Mouse (Mus musculus) forebrain, embryonic 14.5 days (tissue): ENCODE data around the gene Scn3b. TPM values are rescaled to one million over a fixed set of nuclear protein-coding genes. Genes with fewer than 3 reads are reported as not detected.

Experiments used
- ATAC-seq: fragments of 200-750 bp; cut with Nextera tagmentation; 2 replicates; pipeline ENCODE4 v1.8.0; 2017; ENCODE audit warnings: mild to moderate bottlenecking, moderate library complexity
- DNase-seq: peaks from one replicate; pipeline ENCODE4 v3.0.0-alpha.2; 2015; ENCODE audit warnings: low spot score
- H3K27ac ChIP-seq: fragments of 300-500 bp; sonication (generic); 2 replicates; pipeline ENCODE4 v1.5.1; 2014; ENCODE audit warnings: low read depth, mild to moderate bottlenecking, control low read depth, low read length, moderate library complexity
- H3K27me3 ChIP-seq: fragments of 300-500 bp; sonication (generic); replicated peaks from 2 replicates; pipeline ENCODE4 v1.6.1; 2014; ENCODE audit warnings: low read length, control low read depth, mixed read lengths; ENCODE audit not compliant: control insufficient read depth, insufficient read depth
- H3K36me3 ChIP-seq: fragments of 300-500 bp; sonication (generic); 2 replicates; pipeline ENCODE4 v1.6.1; 2014; ENCODE audit warnings: low read length, control low read depth; ENCODE audit not compliant: control insufficient read depth, insufficient read depth
- H3K4me1 ChIP-seq: fragments of 300-500 bp; sonication (generic); 2 replicates; pipeline ENCODE4 v1.6.1; 2014; ENCODE audit warnings: antibody characterized with exemption, low read length, control low read depth; ENCODE audit not compliant: control insufficient read depth, insufficient read depth
- H3K4me2 ChIP-seq: fragments of 300-500 bp; sonication (generic); 2 replicates; pipeline ENCODE4 v1.6.1; 2014; ENCODE audit warnings: mild to moderate bottlenecking, control low read depth, low read length
- H3K4me3 ChIP-seq: fragments of 300-500 bp; sonication (generic); 2 replicates; pipeline ENCODE4 v1.5.1; 2014; ENCODE audit warnings: low read depth, low read length, control low read depth
- H3K9ac ChIP-seq: fragments of 300-500 bp; sonication (generic); 2 replicates; pipeline ENCODE4 v1.6.1; 2014; ENCODE audit warnings: mild to moderate bottlenecking, low read length, control low read depth, moderate library complexity
- H3K9me3 ChIP-seq: fragments of 300-500 bp; sonication (generic); replicated peaks from 2 replicates; pipeline ENCODE4 v1.6.1; 2016; ENCODE audit warnings: low read length, control low read depth, mixed read lengths; ENCODE audit not compliant: control insufficient read depth
- WGBS: fragments of 180-500 bp; shearing (Covaris S2); extraction: QIAGEN DNeasy Blood & Tissue Kit; methylation state at CpG from one replicate; pipeline ENCODE4 v1.1.7; 2014; 5-methylcytosine and 5-hydroxymethylcytosine counted together
- polyA plus RNA-seq: library from polyadenylated mRNA; unstranded; fragments of >200 nt; fragmentation: Nextera tagmentation; extraction: Ambion mirVana; gene quantifications from 2 replicates; pipeline ENCODE4 v1.2.1, GENCODE M21; 2014

Gene Scn3b
- polyA plus RNA-seq, 1 experiment from 2014 or later = 88.6 TPM

DNA sequence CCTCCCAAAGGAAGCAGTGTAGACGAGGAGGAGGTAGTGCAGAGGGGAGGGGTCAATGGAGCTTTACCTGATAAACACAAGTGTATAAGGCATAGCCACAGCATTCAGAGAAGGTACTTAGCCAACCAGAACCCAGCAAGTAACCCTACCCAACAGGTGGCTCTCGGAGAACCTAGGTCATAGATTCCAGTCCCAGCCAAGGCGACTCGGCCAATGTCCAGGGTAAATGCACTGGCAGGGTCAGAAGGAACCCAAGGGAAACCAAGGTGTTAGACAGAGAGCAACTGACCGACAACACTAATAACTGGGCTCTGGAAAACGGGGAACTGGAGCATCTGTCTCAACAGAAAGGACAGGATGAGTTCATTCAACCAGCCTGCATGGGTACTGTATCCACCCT is 55.8 kb downstream of the Scn3b start:
- DNase-seq = no peak
- Histone ChIP-seq H3K27ac (no peak overlapping the region), H3K27me3 (no peaks in the 10 kb centered on the region), H3K4me3 (no peak overlapping the region), H3K9me3 (no peaks in the 10 kb centered on the region), H3K4me1 (no peaks in the 10 kb centered on the region), H3K9ac (no peak overlapping the region), H3K4me2 (no peak overlapping the region), H3K36me3 (0 out of 2 replicates have a peak, but pooled peaks cover 10% of the 10 kb centered on the region)
- no peak for ATAC-seq
- WGBS = 91% methylated on average over 6 of the region's 6 CpGs

DNA sequence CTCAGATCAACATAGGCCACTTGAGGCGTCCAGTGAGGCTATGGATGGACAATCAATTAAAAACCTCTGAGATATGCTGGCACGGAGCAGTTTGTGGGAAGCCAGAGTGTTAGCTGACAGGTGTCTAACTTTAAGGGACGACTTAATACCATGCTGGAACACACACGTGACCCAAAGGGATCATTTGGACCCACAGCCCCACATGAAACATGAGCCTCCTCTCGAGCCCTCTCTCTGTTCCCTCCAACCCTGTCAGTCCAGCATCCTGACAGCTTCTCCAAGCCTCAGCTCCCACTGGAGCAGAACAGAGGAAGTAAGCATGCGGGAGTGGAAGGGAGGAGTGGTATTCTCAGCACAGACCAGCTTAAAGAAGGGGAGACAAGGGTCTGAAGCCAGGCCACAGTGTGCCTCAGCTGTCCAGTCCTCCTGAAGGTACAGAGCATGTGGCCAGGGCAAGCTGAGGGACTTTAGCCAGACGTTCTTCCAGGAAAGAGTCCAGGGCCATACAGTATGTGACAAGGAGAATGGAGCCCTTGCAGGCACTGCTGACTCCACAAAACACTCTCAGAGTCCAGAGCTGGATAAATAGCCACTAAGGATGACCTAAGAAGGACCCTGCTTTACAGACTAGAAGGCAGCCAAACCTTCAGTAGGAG is 57.4 kb downstream of the Scn3b start:
- Histone ChIP-seq H3K4me1 (no peaks in the 10 kb centered on the region), H3K36me3 (peaks cover 2% of the 10 kb centered on the region; the same call in 1 of the 2 replicates), H3K9me3 (no peaks in the 10 kb centered on the region), H3K27me3 (no peaks in the 10 kb centered on the region), H3K4me3 (no peak overlapping the region), H3K27ac (no peak overlapping the region), H3K9ac (no peak overlapping the region), H3K4me2 (no peak overlapping the region)
- 83% methylated on average over 7 of the region's 7 CpGs for WGBS
- DNase-seq = no peak
- no peak for ATAC-seq

DNA sequence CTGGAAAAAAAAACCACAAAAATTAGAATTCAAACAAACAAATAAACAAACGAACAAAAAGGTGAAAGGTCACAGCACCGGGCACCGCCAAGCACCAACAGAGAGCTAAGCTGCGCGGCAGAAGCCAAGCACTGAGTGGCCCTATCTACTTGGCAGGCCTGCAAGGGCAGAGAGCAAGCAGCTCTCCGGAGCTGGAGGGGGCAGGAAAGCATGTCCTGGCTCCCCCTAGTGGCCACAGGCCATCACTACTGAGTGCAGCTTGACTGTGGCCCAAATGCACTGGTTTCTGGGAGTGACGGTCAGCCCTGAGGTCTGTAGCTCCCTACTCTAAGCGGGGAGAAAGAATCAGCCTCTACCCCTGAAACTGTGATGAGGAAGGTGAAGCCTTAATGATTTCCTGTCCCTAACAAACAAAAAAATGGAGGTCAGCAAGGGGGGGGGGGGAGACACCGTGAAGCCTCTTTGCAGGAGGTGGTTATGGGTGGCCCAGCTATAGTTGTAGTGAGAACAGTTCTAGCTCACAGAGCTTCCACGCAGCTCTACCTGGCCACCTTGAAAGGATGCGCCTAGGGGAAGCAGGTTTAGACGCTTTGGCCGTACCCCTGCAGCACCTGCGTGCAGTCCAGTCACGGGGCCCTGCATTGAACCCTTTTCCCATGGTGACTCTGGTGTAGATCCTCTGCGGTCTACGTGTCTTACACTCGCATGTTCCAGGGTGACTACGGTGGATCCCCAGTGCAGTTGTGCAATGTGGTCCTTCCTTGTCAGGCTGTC is 61.8 kb downstream of the Scn3b start:
- ATAC-seq (peak; percentile 86), DNase-seq (peak; percentile 91)
- Histone ChIP-seq H3K4me1 (no peaks in the 10 kb centered on the region), H3K9ac (no peak overlapping the region), H3K36me3 (peaks cover 5% of the 10 kb centered on the region; the same call in 1 of the 2 replicates), H3K4me2 (no peak overlapping the region), H3K9me3 (no peaks in the 10 kb centered on the region), H3K4me3 (no peak overlapping the region), H3K27me3 (no peaks in the 10 kb centered on the region), H3K27ac (no peak overlapping the region)
- WGBS = 57% methylated on average over 19 of the region's 19 CpGs

DNA sequence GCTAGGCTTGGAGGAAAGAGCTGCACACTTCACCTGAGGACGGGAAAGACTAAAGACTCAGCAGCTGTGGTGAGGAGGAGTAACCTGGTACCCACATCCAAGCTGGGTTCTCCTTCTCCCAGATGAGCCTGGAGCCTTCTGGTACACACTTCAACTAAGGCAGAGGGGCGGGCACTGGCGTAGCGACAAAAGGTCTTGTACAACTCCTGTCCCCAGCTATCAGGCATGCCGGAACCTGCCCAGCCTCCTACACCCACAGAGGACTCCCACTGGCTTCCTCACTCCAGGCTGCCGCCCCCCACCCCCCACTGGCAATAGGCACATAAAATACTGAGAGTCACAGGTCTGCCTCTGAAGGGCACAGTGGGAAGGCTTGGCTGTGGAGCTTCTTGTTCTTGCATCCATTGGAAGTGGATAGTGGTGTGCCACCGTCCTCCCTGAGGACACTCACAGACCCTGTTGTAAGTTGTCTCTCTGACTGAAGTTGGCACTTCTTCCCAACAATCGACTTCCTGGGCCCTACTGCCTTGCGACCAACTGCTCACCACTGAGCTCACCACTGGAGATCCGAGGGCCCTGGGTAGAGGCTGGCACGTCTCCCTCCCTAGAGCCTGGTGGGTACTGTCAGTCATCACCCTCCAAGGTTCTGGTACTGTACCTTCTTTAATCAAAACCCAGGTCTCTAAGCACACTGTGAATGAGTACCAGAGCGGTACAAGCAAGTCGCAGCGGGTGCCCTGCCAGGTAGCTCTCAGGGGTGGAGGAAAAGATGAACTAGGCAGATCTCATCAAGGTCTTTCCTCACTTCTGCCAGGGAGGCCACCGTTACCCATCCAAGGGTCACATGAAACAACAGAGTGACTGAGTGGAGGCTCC is 62.6 kb downstream of the Scn3b start:
- H3K36me3 ChIP-seq = peaks cover 5% of the 10 kb centered on the region; the same call in 1 of the 2 replicates
- WGBS = 87% methylated on average over 15 of the region's 15 CpGs
- DNase-seq (no peak), ATAC-seq (no peak)
- H3K9ac ChIP-seq = no peak overlapping the region
- H3K4me2 ChIP-seq = no peak overlapping the region
- H3K4me1 ChIP-seq = peaks cover 3% of the 10 kb centered on the region
- H3K27me3 ChIP-seq = no peaks in the 10 kb centered on the region
- H3K9me3 ChIP-seq = no peaks in the 10 kb centered on the region
- H3K4me3 ChIP-seq = no peak overlapping the region
- H3K27ac ChIP-seq = peak overlapping the region; percentile 6; the same call in 1 of the 2 replicates

DNA sequence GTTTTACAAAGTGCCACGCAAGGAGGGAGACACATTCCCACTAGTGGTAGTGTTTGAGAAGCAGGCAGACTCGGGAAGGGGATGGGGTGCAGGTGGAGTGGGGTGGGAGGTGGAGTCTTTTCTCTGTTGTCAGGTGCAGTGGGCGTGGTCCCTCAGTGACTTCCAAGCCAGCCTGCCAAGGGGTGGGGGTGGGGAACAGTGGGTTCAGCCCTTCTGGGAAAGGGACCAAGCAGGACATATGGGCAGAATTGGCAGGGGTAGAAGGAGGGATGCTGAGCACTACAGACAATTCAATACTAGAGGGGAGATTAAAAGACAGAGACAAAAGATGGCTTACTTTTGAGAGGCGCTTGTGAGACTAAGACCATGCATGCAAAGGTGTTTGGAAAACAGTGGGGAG is 63.3 kb downstream of the Scn3b start:
- Histone ChIP-seq H3K4me2 (no peak overlapping the region), H3K27ac (peak overlapping the region; percentile 6; the same call in 1 of the 2 replicates), H3K27me3 (no peaks in the 10 kb centered on the region), H3K36me3 (peaks cover 5% of the 10 kb centered on the region; the same call in 1 of the 2 replicates), H3K9me3 (no peaks in the 10 kb centered on the region), H3K4me1 (peaks cover 9% of the 10 kb centered on the region), H3K9ac (no peak overlapping the region), H3K4me3 (no peak overlapping the region)
- WGBS = 76% methylated on average over 4 of the region's 4 CpGs
- ATAC-seq (peak; percentile 45; the same call in 1 of the 2 replicates), DNase-seq (peak; percentile 67)

DNA sequence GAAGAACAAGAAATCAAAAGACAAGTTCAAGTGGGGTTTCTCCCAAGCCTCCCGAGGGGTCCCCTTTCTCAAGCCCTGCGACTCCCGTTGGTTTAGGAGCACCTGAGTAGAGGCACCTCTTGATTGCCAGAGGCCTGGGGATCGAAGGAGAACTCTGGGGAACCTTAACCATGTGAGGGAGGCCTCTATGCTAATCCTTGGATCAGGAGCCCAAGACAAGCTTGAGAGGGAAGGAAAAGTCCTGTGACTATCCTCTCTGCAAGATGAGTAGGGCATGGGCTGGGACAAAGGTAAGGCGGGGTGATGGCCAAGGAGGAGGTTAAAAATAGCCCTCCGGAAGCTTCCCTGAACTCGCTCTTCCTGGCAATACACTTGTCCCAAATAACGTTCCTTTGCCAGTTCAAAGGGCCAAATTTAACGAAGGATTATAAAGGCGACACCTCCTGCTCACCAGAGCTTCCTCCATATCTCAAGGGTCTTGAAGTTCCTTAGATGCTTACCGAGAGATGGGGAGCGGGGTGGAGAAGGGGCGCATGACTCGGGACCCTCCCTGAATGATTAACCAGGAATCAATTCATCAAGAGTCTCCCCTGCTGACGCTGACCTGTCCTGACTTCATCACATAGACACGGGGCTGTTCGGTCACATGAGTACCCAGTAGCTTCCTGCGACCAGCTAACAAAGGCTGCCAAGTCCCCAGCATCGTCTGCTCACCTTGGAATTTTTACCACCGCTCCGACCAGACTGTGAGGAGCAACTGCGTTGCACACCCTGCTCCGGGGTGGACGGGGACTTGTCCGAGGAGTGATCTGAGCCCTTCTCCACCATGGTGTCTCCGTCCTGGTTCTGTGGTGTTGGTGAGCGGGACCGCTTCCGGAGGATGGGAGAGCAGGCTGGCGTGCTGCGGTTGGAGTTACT is 64.0 kb downstream of the Scn3b start:
- Histone ChIP-seq H3K27me3 (no peaks in the 10 kb centered on the region), H3K9ac (no peak overlapping the region), H3K36me3 (peaks cover 5% of the 10 kb centered on the region; the same call in 1 of the 2 replicates), H3K27ac (peak overlapping the region; percentile 6), H3K4me2 (no peak overlapping the region), H3K4me3 (no peak overlapping the region), H3K9me3 (no peaks in the 10 kb centered on the region), H3K4me1 (peaks cover 12% of the 10 kb centered on the region)
- 86% methylated on average over 31 of the region's 31 CpGs for WGBS
- ATAC-seq (no peak), DNase-seq (no peak)

DNA sequence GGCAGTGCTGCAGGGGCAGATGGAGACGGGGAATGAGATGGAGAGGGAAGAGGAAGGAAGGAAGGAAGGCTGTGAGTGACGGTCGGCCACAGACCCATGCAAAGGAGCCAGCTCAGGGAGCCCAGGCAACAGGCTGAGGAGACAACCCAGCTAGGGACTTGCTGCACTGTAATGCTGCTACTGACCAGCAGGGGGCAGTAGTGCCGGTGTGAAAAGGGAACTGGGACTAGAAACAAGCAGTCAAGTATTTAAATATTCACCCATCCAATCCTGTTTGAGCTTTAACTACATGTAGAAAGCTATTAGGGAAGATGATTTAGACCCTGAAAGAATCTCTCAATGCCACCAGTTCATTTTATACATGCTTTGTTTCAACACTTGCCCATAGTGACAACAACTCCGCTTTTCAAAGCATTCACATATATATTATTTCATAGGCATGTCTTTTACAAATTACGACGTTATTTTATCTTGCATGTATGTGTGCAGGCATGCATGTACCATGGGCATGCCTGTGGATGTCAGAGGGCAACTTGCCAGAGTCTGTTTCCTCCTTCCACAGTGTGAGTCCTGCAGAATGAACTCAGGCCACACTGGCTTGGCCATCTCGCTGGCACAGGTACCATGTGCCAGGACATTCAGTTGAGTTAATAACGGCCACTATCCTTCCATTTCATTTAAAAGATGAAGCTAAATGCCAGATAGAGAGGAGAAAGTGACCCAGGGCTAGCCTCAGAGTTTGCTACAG is 64.8 kb downstream of the Scn3b start:
- Histone ChIP-seq H3K4me3 (no peak overlapping the region), H3K27ac (no peak overlapping the region), H3K4me1 (peaks cover 12% of the 10 kb centered on the region), H3K36me3 (peaks cover 3% of the 10 kb centered on the region; the same call in 1 of the 2 replicates), H3K9ac (no peak overlapping the region), H3K4me2 (no peak overlapping the region), H3K27me3 (no peaks in the 10 kb centered on the region), H3K9me3 (no peaks in the 10 kb centered on the region)
- ATAC-seq (no peak), DNase-seq (peak; percentile 57)
- 62% methylated on average over 9 of the region's 9 CpGs for WGBS
